Mouse (Mus musculus) stomach, postnatal 0 days (tissue): ENCODE results near the gene Tle1.

Experiments
- CTCF ChIP-seq: IDR thresholded peaks from 2 replicates; pipeline ENCODE4 v1.5.1; 2016; ENCODE audit warnings: antibody characterized with exemption, low read depth, mild to moderate bottlenecking, moderate library complexity
- EP300 ChIP-seq: optimal IDR thresholded peaks from 2 replicates; pipeline ENCODE3; 2016; ENCODE audit warnings: antibody characterized with exemption

DNA sequence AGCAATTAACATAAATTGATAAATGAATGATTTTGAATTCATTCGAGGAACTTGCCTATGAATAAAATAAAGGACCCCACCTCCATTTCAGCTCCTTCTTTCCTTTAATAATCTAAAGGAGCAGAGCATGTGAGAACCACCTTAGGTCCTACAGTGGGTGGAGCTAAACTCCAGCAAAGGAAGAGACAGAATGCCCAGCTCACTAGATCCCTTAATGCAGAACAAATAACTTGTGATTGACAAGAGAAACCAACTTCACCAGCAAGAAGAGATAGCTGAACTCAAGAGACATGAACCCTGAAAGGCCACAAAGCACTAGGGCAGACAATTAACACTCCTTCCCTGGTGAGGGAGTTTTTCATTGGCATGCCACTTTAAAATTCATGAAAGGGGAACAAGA is 32.5 kb downstream of the Tle1 start:
- no peak for TF ChIP-seq CTCF
- no peak for TF ChIP-seq EP300
